Mouse (Mus musculus) myocyte (in vitro differentiated cells): ENCODE data around the gene Inpp5d. TPM values are rescaled to one million over a fixed set of nuclear protein-coding genes. Genes with fewer than 3 reads are reported as not detected.

ENCODE experiments used
- H3K27me3 ChIP-seq: one replicate; pipeline ENCODE4 v1.6.1; 2011; ENCODE audit not compliant: control insufficient read depth, insufficient read depth, insufficient read length
- H3K36me3 ChIP-seq: one replicate; pipeline ENCODE4 v1.6.1; 2011; ENCODE audit not compliant: control insufficient read depth, insufficient read depth
- H3K4me2 ChIP-seq: one replicate; pipeline ENCODE4 v1.6.1; 2011; ENCODE audit warnings: low read depth, control low read depth
- H3K4me3 ChIP-seq: one replicate; pipeline ENCODE4 v1.5.1; 2011; ENCODE audit warnings: mild to moderate bottlenecking, control low read depth, moderate library complexity
- H3K79me2 ChIP-seq: one replicate; pipeline ENCODE4 v1.6.1; 2011; ENCODE audit not compliant: control insufficient read depth, insufficient read depth
- H3ac ChIP-seq: one replicate; pipeline ENCODE4 v1.6.1; 2011; ENCODE audit not compliant: control insufficient read depth, insufficient read length
- CEBPB ChIP-seq: IDR thresholded peaks from 2 replicates; pipeline ENCODE4 v1.6.1; 2011; ENCODE audit warnings: mild to moderate bottlenecking, moderate library complexity; ENCODE audit not compliant: poor library complexity, insufficient read depth, severe bottlenecking
- E2F4 ChIP-seq: IDR thresholded peaks from one replicate; pipeline ENCODE4 v1.6.1; 2011; ENCODE audit warnings: mild to moderate bottlenecking, control low read depth, moderate library complexity; ENCODE audit not compliant: insufficient read depth
- MAX ChIP-seq: IDR thresholded peaks from one replicate; pipeline ENCODE4 v1.6.1; 2011; ENCODE audit warnings: low read depth, mild to moderate bottlenecking, control low read depth
- MYOD1 ChIP-seq, 3 experiments: IDR thresholded peaks; one replicate each; pipeline ENCODE4 v1.6.1; 2011; ENCODE audit warnings: control low read depth in 2 of 3, low read depth in 2 of 3, mild to moderate bottlenecking in 2 of 3, moderate library complexity in 1 of 3; ENCODE audit not compliant: insufficient read length in 2 of 3, control insufficient read depth in 1 of 3
- MYOG ChIP-seq, 3 experiments: IDR thresholded peaks; one replicate each; pipeline ENCODE4 v1.6.1; 2011; ENCODE audit warnings: control low read depth in 2 of 3, low read depth in 2 of 3, mild to moderate bottlenecking in 2 of 3; ENCODE audit not compliant: insufficient read length in 2 of 3, control insufficient read depth in 1 of 3, insufficient read depth in 1 of 3
- POLR2A ChIP-seq: IDR thresholded peaks from one replicate; pipeline ENCODE4 v1.6.1; 2011; ENCODE audit warnings: low read depth, mild to moderate bottlenecking, control low read depth, moderate library complexity; ENCODE audit not compliant: insufficient read length
- POLR2AphosphoS2 ChIP-seq: IDR thresholded peaks from one replicate; pipeline ENCODE4 v1.6.1; 2011; ENCODE audit warnings: low read depth, control low read depth; ENCODE audit not compliant: insufficient read length
- REST ChIP-seq: IDR thresholded peaks from one replicate; pipeline ENCODE4 v1.6.1; 2011; ENCODE audit warnings: mild to moderate bottlenecking, control low read depth, moderate library complexity; ENCODE audit not compliant: insufficient read depth, insufficient read length
- SRF ChIP-seq: IDR thresholded peaks from one replicate; pipeline ENCODE4 v1.6.1; 2011; ENCODE audit warnings: low read depth; ENCODE audit not compliant: control insufficient read depth, insufficient read length
- TCF12 ChIP-seq: IDR thresholded peaks from one replicate; pipeline ENCODE4 v1.6.1; 2011; ENCODE audit warnings: mild to moderate bottlenecking, control low read depth; ENCODE audit not compliant: poor library complexity, insufficient read depth, severe bottlenecking
- TCF3 ChIP-seq: IDR thresholded peaks from one replicate; pipeline ENCODE4 v1.6.1; 2011; ENCODE audit warnings: low read depth, control low read depth; ENCODE audit not compliant: insufficient read length
- USF1 ChIP-seq: IDR thresholded peaks from one replicate; pipeline ENCODE4 v1.6.1; 2011; ENCODE audit warnings: low read depth, mild to moderate bottlenecking, control low read depth, moderate library complexity
- polyA plus RNA-seq: library from polyadenylated mRNA; unstranded; fragments of >200 nt; fragmentation: generic; extraction: Trizol; gene quantifications from one replicate; pipeline ENCODE4 v1.2.1, GENCODE M21; 2012; ENCODE audit warnings: missing spikeins

Gene Inpp5d
- polyA plus RNA-seq, 1 experiment = 0.13 TPM

- Histone ChIP-seq H3K4me2 (no peak overlapping the region), H3ac (no peak overlapping the region), H3K27me3 (no peaks in the 10 kb centered on the region), H3K36me3 (no peaks in the 10 kb centered on the region), H3K79me2 (no peaks in the 10 kb centered on the region), H3K4me3 (no peak overlapping the region)
- TF ChIP-seq MYOD1 (IDR thresholded peaks at IDR 0.05; ENCODE audit: control insufficient read depth in 1 of 3, insufficient read length in 2 of 3, low read depth in 2 of 3) (no peak), TCF12 (no peak), SRF (no peak), MAX (no peak), CEBPB (no peak), USF1 (no peak), REST (no peak), TCF3 (no peak), POLR2A (no peak), E2F4 (no peak), MYOG (IDR thresholded peaks at IDR 0.05; ENCODE audit: control insufficient read depth in 1 of 3, insufficient read depth in 1 of 3, insufficient read length in 2 of 3, low read depth in 2 of 3) (no peak), POLR2AphosphoS2 (no peak)
These were observed 92.5 kb downstream of the Inpp5d start for GRCm38 (mm10) chr1:87712614-87712971.

GRCm38 (mm10) chr1:87721382-87721781 is 101.3 kb downstream of the Inpp5d start:
- Histone ChIP-seq H3K4me2 (peak overlapping the region; percentile 46), H3K79me2 (no peaks in the 10 kb centered on the region), H3K27me3 (peaks cover 5% of the 10 kb centered on the region), H3ac (no peak overlapping the region), H3K4me3 (no peak overlapping the region), H3K36me3 (no peaks in the 10 kb centered on the region)
- TF ChIP-seq POLR2AphosphoS2 (no peak), MYOG (IDR thresholded peaks at IDR 0.05; ENCODE audit: control insufficient read depth in 1 of 3, insufficient read depth in 1 of 3, insufficient read length in 2 of 3, low read depth in 2 of 3) (no peak), MAX (no peak), CEBPB (no peak), TCF3 (no peak), SRF (no peak)

GRCm38 (mm10) chr1:87722081-87722480 is 102.0 kb downstream of the Inpp5d start:
- H3K79me2 ChIP-seq = no peaks in the 10 kb centered on the region
- no peak overlapping the region for H3ac ChIP-seq
- H3K36me3 ChIP-seq = no peaks in the 10 kb centered on the region
- no peak for TF ChIP-seq MYOD1 (IDR thresholded peaks at IDR 0.05; ENCODE audit: control insufficient read depth in 1 of 3, insufficient read length in 2 of 3, low read depth in 2 of 3)
- TF ChIP-seq MAX = no peak
- peaks cover 5% of the 10 kb centered on the region for H3K27me3 ChIP-seq
- H3K4me2 ChIP-seq = peak overlapping the region; percentile 46
- no peak overlapping the region for H3K4me3 ChIP-seq

- no peaks in the 10 kb centered on the region for H3K79me2 ChIP-seq
- H3K4me2 ChIP-seq = no peak overlapping the region
- H3K27me3 ChIP-seq = no peaks in the 10 kb centered on the region
- no peak overlapping the region for H3ac ChIP-seq
- TF ChIP-seq REST (no peak), POLR2A (no peak), USF1 (no peak), TCF12 (no peak), MAX (no peak), POLR2AphosphoS2 (no peak), MYOD1 (IDR thresholded peaks at IDR 0.05; ENCODE audit: control insufficient read depth in 1 of 3, insufficient read length in 2 of 3, low read depth in 2 of 3) (no peak), TCF3 (no peak), SRF (no peak)
- no peaks in the 10 kb centered on the region for H3K36me3 ChIP-seq
- no peak overlapping the region for H3K4me3 ChIP-seq
These were observed 103.2 kb downstream of the Inpp5d start for GRCm38 (mm10) chr1:87723351-87723750.

GRCm38 (mm10) chr1:87729070-87729469 is 109.0 kb downstream of the Inpp5d start:
- Histone ChIP-seq H3K4me3 (no peak overlapping the region), H3K4me2 (no peak overlapping the region), H3K27me3 (no peaks in the 10 kb centered on the region), H3K79me2 (no peaks in the 10 kb centered on the region), H3ac (no peak overlapping the region), H3K36me3 (no peaks in the 10 kb centered on the region)
- TF ChIP-seq REST = no peak
- TF ChIP-seq USF1 = no peak

- Histone ChIP-seq H3K36me3 (no peaks in the 10 kb centered on the region), H3ac (no peak overlapping the region), H3K4me2 (no peak overlapping the region), H3K27me3 (no peaks in the 10 kb centered on the region), H3K4me3 (no peak overlapping the region), H3K79me2 (no peaks in the 10 kb centered on the region)
- TF ChIP-seq USF1 (no peak), POLR2AphosphoS2 (no peak), MYOD1 (IDR thresholded peaks at IDR 0.05; ENCODE audit: control insufficient read depth in 1 of 3, insufficient read length in 2 of 3, low read depth in 2 of 3) (no peak), MAX (no peak), TCF3 (no peak), TCF12 (no peak)
These were observed 109.7 kb downstream of the Inpp5d start for GRCm38 (mm10) chr1:87729850-87730249.
